Mouse (Mus musculus): ENCODE data around the gene Cebpz. TPM values are rescaled to one million over a fixed set of nuclear protein-coding genes. Genes with fewer than 3 reads are reported as not detected.

The Cebpz gene
- 10 to 100 TPM; 16.0 to 16.9 TPM for total RNA-seq (2021)
- long read RNA-seq, experiment 1, full-length matches to known transcripts, result 8 of 13 reads
- long read RNA-seq, experiment 1, partial matches to known transcripts, result 4 of 13 reads
- long read RNA-seq, experiment 1, other reads (novel, unspliced or antisense), result 1 of 13 reads
- long read RNA-seq, experiment 2, full-length matches to known transcripts, result 13 of 17 reads
- long read RNA-seq, experiment 2, partial matches to known transcripts, result 3 of 17 reads
- long read RNA-seq, experiment 2, other reads (novel, unspliced or antisense), result 1 of 17 reads

GRCm38 (mm10) chr17:78936466-78937228 is at the start of gene Cebpz, which contains the start of gene Ndufaf7:
Gene Cebpz (minus strand): TSS chr17:78937066.
Gene Ndufaf7 (plus strand): TSS chr17:78937136.
- intact Hi-C loops (cut with DNase I; ENCODE audit: low total_unique reads), result no loop called here
- DNase-seq, result peak; percentile 97

GRCm38 (mm10) chr17:78983736-78984135 is 46.9 kb upstream of the Cebpz start:
- no peak for DNase-seq
- intact Hi-C loops (cut with DNase I; ENCODE audit: low total_unique reads), result no loop called here

- DNase-seq, result no peak
- intact Hi-C loops (cut with DNase I; ENCODE audit: low total_unique reads), result no loop called here
These were observed 46.3 kb upstream of the Cebpz start for GRCm38 (mm10) chr17:78983166-78983565.

GRCm38 (mm10) chr17:78968500-78968899 is 31.6 kb upstream of the Cebpz start:
- intact Hi-C loops (cut with DNase I; ENCODE audit: low total_unique reads), result no loop called here
- no peak for DNase-seq

GRCm38 (mm10) chr17:78966092-78966883 is 29.4 kb upstream of the Cebpz start:
- DNase-seq, result no peak
- intact Hi-C loops (cut with DNase I; ENCODE audit: low total_unique reads), result no loop called here

- intact Hi-C loops (cut with DNase I; ENCODE audit: low total_unique reads), result no loop called here
- no peak for DNase-seq
These were observed 27.5 kb upstream of the Cebpz start for GRCm38 (mm10) chr17:78964387-78964786.

- intact Hi-C loops (cut with DNase I; ENCODE audit: low total_unique reads), result no loop called here
- no peak for DNase-seq
These were observed 22.6 kb upstream of the Cebpz start for GRCm38 (mm10) chr17:78959473-78959872.

GRCm38 (mm10) chr17:78953240-78953639 is 16.4 kb upstream of the Cebpz start:
- intact Hi-C loops (cut with DNase I; ENCODE audit: low total_unique reads), result no loop called here
- no peak for DNase-seq

GRCm38 (mm10) chr17:78952070-78952469 is 15.2 kb upstream of the Cebpz start:
- DNase-seq, result no peak
- intact Hi-C loops (cut with DNase I; ENCODE audit: low total_unique reads), result no loop called here

- DNase-seq, result no peak
- intact Hi-C loops (cut with DNase I; ENCODE audit: low total_unique reads), result no loop called here
These were observed 14.4 kb upstream of the Cebpz start for GRCm38 (mm10) chr17:78951225-78951624.

GRCm38 (mm10) chr17:78942579-78942978 is 5.7 kb upstream of the Cebpz start:
- no peak for DNase-seq
- intact Hi-C loops (cut with DNase I; ENCODE audit: low total_unique reads), result no loop called here

GRCm38 (mm10) chr17:78938927-78939326 is 2.1 kb upstream of the Cebpz start:
- no peak for DNase-seq
- intact Hi-C loops (cut with DNase I; ENCODE audit: low total_unique reads), result no loop called here

- intact Hi-C loops (cut with DNase I; ENCODE audit: low total_unique reads), result no loop called here
- DNase-seq, result no peak
These were observed 475 bp upstream of the Cebpz start for GRCm38 (mm10) chr17:78937229-78937853.

GRCm38 (mm10) chr17:78935857-78936256 is 1.0 kb downstream of the Cebpz start:
- no peak for DNase-seq
- intact Hi-C loops (cut with DNase I; ENCODE audit: low total_unique reads), result no loop called here

GRCm38 (mm10) chr17:78917696-78918095 is 19.2 kb downstream of the Cebpz start:
- DNase-seq, result no peak
- intact Hi-C loops (cut with DNase I; ENCODE audit: low total_unique reads), result no loop called here

- intact Hi-C loops (cut with DNase I; ENCODE audit: low total_unique reads), result no loop called here
- no peak for DNase-seq
These were observed 20.0 kb downstream of the Cebpz start for GRCm38 (mm10) chr17:78916899-78917298.

- intact Hi-C loops (cut with DNase I; ENCODE audit: low total_unique reads), result no loop called here
- DNase-seq, result peak; percentile 67
These were observed 20.5 kb downstream of the Cebpz start, which contains the start of gene Cebpzos for GRCm38 (mm10) chr17:78916369-78916813. Gene Cebpzos (plus strand): TSS chr17:78916500.

- intact Hi-C loops (cut with DNase I; ENCODE audit: low total_unique reads), result no loop called here
These were observed 21.1 kb downstream of the Cebpz start for GRCm38 (mm10) chr17:78915772-78916171.

GRCm38 (mm10) chr17:78913921-78914320 is 22.9 kb downstream of the Cebpz start:
- intact Hi-C loops (cut with DNase I; ENCODE audit: low total_unique reads), result no loop called here
- no peak for DNase-seq

More at GRCm38 (mm10) chr17:78915772-78916171, 21.1 kb downstream of the Cebpz start:
- no peak for DNase-seq
